Mouse (Mus musculus) liver, embryonic 13.5 days (tissue): Measurements from ENCODE around the gene Pcdh7. TPM values are rescaled to one million over a fixed set of nuclear protein-coding genes. Genes with fewer than 3 reads are reported as not detected.
"Not testable (repeated sequence)": the region's sequence is repeated elsewhere in the genome, so short reads cannot be mapped to it uniquely, and the experiment has no call there.

Experiments used
- ATAC-seq: fragments of 200-750 bp; cut with Nextera tagmentation; 2 replicates; pipeline ENCODE4 v1.8.0; 2017; ENCODE audit warnings: low read depth, mild to moderate bottlenecking, moderate number of reproducible peaks, moderate library complexity
- DNase-seq: peaks from one replicate; pipeline ENCODE4 v3.0.0; 2022
- H3K27ac ChIP-seq: fragments of 300-500 bp; sonication (generic); 2 replicates; pipeline ENCODE4 v1.5.1; 2015; ENCODE audit warnings: moderate library complexity, mild to moderate bottlenecking, inconsistent platforms
- H3K27me3 ChIP-seq: fragments of 300-500 bp; sonication (generic); 2 replicates; pipeline ENCODE4 v1.6.1; 2015; ENCODE audit warnings: mild to moderate bottlenecking, inconsistent platforms
- H3K36me3 ChIP-seq: fragments of 300-500 bp; sonication (generic); 2 replicates; pipeline ENCODE4 v1.6.1; 2015; ENCODE audit warnings: mild to moderate bottlenecking, inconsistent platforms
- H3K4me1 ChIP-seq: fragments of 300-500 bp; sonication (generic); replicated peaks from 2 replicates; pipeline ENCODE4 v1.6.1; 2015; ENCODE audit warnings: inconsistent platforms
- H3K4me2 ChIP-seq: fragments of 300-500 bp; sonication (generic); 2 replicates; pipeline ENCODE4 v1.6.1; 2015; ENCODE audit warnings: inconsistent platforms, mild to moderate bottlenecking, moderate library complexity
- H3K4me3 ChIP-seq: fragments of 300-500 bp; sonication (generic); replicated peaks from 2 replicates; pipeline ENCODE4 v1.5.1; 2015; ENCODE audit warnings: mild to moderate bottlenecking, inconsistent platforms
- H3K9ac ChIP-seq: fragments of 300-500 bp; sonication (generic); 2 replicates; pipeline ENCODE4 v1.6.1; 2015; ENCODE audit warnings: mild to moderate bottlenecking, inconsistent platforms
- H3K9me3 ChIP-seq: fragments of 300-500 bp; sonication (generic); replicated peaks from 2 replicates; pipeline ENCODE4 v1.6.1; 2016; ENCODE audit warnings: inconsistent platforms
- WGBS: fragments of 180-500 bp; shearing (Covaris S2); methylation state at CpG from one replicate; pipeline ENCODE4 v1.1.7; 2015; ENCODE audit not compliant: insufficient replicate concordance; 5-methylcytosine and 5-hydroxymethylcytosine counted together
- polyA plus RNA-seq: library from polyadenylated mRNA; unstranded; fragments of >200 nt; fragmentation: Nextera tagmentation; extraction: Ambion mirVana; gene quantifications from 2 replicates; pipeline ENCODE4 v1.2.1, GENCODE M21; 2015

Gene Pcdh7
- polyA plus RNA-seq, 1 experiment from 2014 or later: 0.76 TPM

DNA sequence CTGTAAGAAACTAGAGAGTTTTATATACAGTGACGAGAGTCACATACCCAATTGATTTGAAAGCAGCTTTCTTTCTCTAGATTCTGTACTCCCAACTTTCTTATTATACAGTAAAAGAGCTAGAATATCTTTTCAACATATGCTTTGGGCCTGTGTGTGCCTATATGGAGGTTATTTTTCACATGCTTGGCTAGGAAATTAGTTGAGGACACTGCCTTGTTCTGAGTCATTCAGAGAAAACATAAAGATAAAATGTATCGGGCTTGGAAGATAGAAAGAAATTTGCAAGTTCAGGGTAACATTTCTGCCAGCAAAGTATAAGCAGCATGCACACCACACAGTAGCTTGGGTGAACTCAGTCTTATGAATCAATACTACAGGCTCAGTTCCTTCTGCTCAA is 364.5 kb downstream of the Pcdh7 start:
- no peak for ATAC-seq
- Histone ChIP-seq H3K4me3 (no peak overlapping the region), H3K4me2 (no peak overlapping the region), H3K27ac (no peak overlapping the region), H3K4me1 (no peaks in the 10 kb centered on the region), H3K27me3 (no peaks in the 10 kb centered on the region), H3K36me3 (no peaks in the 10 kb centered on the region), H3K9me3 (no peaks in the 10 kb centered on the region), H3K9ac (no peak overlapping the region)
- 71% methylated on average over 2 of the region's 2 CpGs for WGBS
- DNase-seq: no peak

DNA sequence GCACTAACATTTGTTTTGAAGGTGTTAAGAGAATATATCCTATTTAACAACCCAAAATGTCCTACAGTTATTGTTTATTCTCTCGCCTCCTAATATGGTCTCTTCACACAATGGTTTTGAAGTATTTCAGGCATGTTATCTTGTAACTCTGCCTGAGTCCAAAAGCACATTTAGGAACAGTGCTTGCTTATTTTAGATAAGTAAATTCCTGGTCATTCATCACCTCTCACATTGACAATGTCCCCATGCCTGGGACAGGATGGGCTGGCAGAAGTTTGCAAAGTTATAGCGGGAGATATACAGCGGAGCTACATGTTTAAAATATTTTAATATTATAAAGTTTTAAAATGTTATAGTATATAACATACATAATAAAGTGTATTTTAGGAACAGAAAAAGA is 365.3 kb downstream of the Pcdh7 start:
- no peak overlapping the region for H3K27ac ChIP-seq
- 70% methylated on average over 3 of the region's 3 CpGs for WGBS

GRCm38 (mm10) chr5:58083972-58084371 is 366.2 kb downstream of the Pcdh7 start:
- no peak for ATAC-seq
- no peak overlapping the region for H3K27ac ChIP-seq

More for the DNA sequence above, 365.3 kb downstream of the Pcdh7 start:
- Histone ChIP-seq H3K9me3 (no peaks in the 10 kb centered on the region), H3K36me3 (no peaks in the 10 kb centered on the region), H3K4me1 (no peaks in the 10 kb centered on the region), H3K27me3 (no peaks in the 10 kb centered on the region), H3K4me2 (no peak overlapping the region), H3K9ac (no peak overlapping the region), H3K4me3 (no peak overlapping the region)
- DNase-seq: no peak
- no peak for ATAC-seq

GRCm38 (mm10) chr5:58108665-58109364 is 391.0 kb downstream of the Pcdh7 start:
- DNase-seq: no peak
- H3K4me3 ChIP-seq: no peak overlapping the region
- H3K4me2 ChIP-seq: no peak overlapping the region
- H3K27me3 ChIP-seq: no peaks in the 10 kb centered on the region
- H3K4me1 ChIP-seq: no peaks in the 10 kb centered on the region
- 65% methylated on average over 4 of the region's 4 CpGs for WGBS
- ATAC-seq: no peak
- no peaks in the 10 kb centered on the region for H3K36me3 ChIP-seq
- H3K27ac ChIP-seq: no peak overlapping the region
- H3K9me3 ChIP-seq: no peaks in the 10 kb centered on the region
- no peak overlapping the region for H3K9ac ChIP-seq

More at GRCm38 (mm10) chr5:58083972-58084371, 366.2 kb downstream of the Pcdh7 start:
- no peak for DNase-seq
- Histone ChIP-seq H3K27me3 (no peaks in the 10 kb centered on the region), H3K4me3 (no peak overlapping the region), H3K9ac (no peak overlapping the region), H3K9me3 (no peaks in the 10 kb centered on the region), H3K4me2 (no peak overlapping the region), H3K36me3 (no peaks in the 10 kb centered on the region), H3K4me1 (no peaks in the 10 kb centered on the region)
- WGBS: 84% methylated on average over 6 of the region's 6 CpGs

- Histone ChIP-seq H3K9me3 (no peaks in the 10 kb centered on the region), H3K27ac (no peak overlapping the region), H3K4me1 (no peaks in the 10 kb centered on the region), H3K27me3 (no peaks in the 10 kb centered on the region), H3K36me3 (no peaks in the 10 kb centered on the region), H3K4me3 (no peak overlapping the region), H3K9ac (no peak overlapping the region), H3K4me2 (no peak overlapping the region)
- DNase-seq: no peak
- WGBS: 63% methylated on average over 3 of the region's 3 CpGs
- no peak for ATAC-seq
These were observed 398.3 kb downstream of the Pcdh7 start for GRCm38 (mm10) chr5:58116096-58116495.

- no peak overlapping the region for H3K27ac ChIP-seq
- no peaks in the 10 kb centered on the region for H3K27me3 ChIP-seq
- no peak overlapping the region for H3K4me2 ChIP-seq
- DNase-seq (no peak), ATAC-seq (no peak)
- H3K9me3 ChIP-seq: no peaks in the 10 kb centered on the region
- no peaks in the 10 kb centered on the region for H3K4me1 ChIP-seq
- no peak overlapping the region for H3K4me3 ChIP-seq
- WGBS: 56% methylated on average over 3 of the region's 3 CpGs
- no peak overlapping the region for H3K9ac ChIP-seq
- H3K36me3 ChIP-seq: no peaks in the 10 kb centered on the region
These were observed 400.1 kb downstream of the Pcdh7 start for GRCm38 (mm10) chr5:58117896-58118295.

DNA sequence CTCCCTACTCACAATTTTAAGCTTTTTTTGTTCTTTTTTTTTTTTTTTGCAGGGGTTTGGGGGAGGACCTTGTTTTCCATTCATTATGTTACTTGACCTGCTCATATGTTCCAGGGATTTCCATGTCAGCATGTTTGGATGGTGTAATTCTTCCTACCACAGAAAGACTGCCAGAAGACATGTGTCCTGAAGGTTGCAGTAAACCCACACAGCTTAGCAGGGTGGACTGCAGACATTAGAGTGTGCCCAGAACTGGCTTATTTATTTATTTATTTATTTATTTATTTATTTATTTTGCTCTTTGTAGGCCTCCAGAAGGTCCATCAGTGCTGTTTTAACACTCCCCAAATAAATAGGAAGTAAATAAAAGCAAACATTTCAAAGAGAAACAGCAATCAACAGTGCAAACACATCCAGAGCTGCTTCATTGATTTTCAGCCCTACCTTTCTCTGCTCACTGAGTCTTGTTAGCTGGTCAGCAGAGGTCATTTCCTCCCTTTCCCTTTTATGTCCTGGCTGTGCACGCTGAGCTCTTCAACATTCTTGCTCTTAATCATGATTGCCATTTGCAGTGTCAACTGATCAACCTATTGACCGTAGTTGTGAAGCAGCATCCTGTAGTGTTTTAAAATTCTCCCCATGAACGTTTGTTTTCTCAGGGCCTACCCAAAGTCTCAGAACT is 401.3 kb downstream of the Pcdh7 start:
- 47% methylated on average over 3 of the region's 3 CpGs for whole genome bisulfite sequencing
- ATAC-seq (no peak), DNase-seq (no peak)
- no peak overlapping the region for H3K9ac ChIP-seq
- no peaks in the 10 kb centered on the region for H3K27me3 ChIP-seq
- H3K9me3 ChIP-seq: no peaks in the 10 kb centered on the region
- no peak overlapping the region for H3K27ac ChIP-seq
- no peaks in the 10 kb centered on the region for H3K36me3 ChIP-seq
- H3K4me1 ChIP-seq: no peaks in the 10 kb centered on the region
- H3K4me2 ChIP-seq: no peak overlapping the region
- no peak overlapping the region for H3K4me3 ChIP-seq

GRCm38 (mm10) chr5:58143897-58144296 is 426.1 kb downstream of the Pcdh7 start:
- Histone ChIP-seq H3K4me3 (no peak overlapping the region), H3K9me3 (no peaks in the 10 kb centered on the region), H3K4me1 (no peaks in the 10 kb centered on the region), H3K4me2 (no peak overlapping the region), H3K9ac (no peak overlapping the region), H3K36me3 (no peaks in the 10 kb centered on the region), H3K27ac (no peak overlapping the region), H3K27me3 (no peaks in the 10 kb centered on the region)
- no peak for ATAC-seq
- no peak for DNase-seq
- 54% methylated on average over 2 of the region's 2 CpGs for WGBS

DNA sequence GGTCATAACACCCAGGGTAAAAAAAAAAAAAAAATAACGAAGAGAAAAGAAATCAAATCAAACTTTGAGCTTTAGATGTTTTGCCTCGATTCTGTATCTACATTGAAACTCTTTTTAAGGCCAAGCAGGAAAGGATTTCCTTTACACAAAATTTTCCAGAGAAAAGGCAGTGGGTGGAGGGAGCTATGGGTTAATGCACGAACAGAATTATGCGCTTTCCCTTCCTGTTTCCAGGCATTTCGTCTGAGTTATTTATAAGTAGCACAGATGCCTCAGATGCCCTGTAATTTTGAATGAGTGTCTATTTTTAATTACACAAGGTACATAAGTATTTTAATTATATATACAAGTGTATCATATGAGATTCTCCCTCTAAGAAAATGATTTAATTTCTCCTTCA is 436.2 kb downstream of the Pcdh7 start:
- no peaks in the 10 kb centered on the region for H3K27me3 ChIP-seq
- DNase-seq (no peak), ATAC-seq (no peak)
- H3K4me3 ChIP-seq: no peak overlapping the region
- H3K9me3 ChIP-seq: no peaks in the 10 kb centered on the region
- H3K4me1 ChIP-seq: no peaks in the 10 kb centered on the region
- no peak overlapping the region for H3K4me2 ChIP-seq
- WGBS: 62% methylated on average over 5 of the region's 5 CpGs
- H3K9ac ChIP-seq: no peak overlapping the region
- H3K27ac ChIP-seq: no peak overlapping the region
- no peaks in the 10 kb centered on the region for H3K36me3 ChIP-seq

- H3K4me1 ChIP-seq: no peaks in the 10 kb centered on the region
- no peaks in the 10 kb centered on the region for H3K27me3 ChIP-seq
- H3K9ac ChIP-seq: no peak overlapping the region
- DNase-seq (no peak), ATAC-seq (no peak)
- H3K27ac ChIP-seq: no peak overlapping the region
- H3K4me3 ChIP-seq: no peak overlapping the region
- no peaks in the 10 kb centered on the region for H3K36me3 ChIP-seq
- no peaks in the 10 kb centered on the region for H3K9me3 ChIP-seq
- H3K4me2 ChIP-seq: no peak overlapping the region
These were observed 454.5 kb downstream of the Pcdh7 start for GRCm38 (mm10) chr5:58172218-58172617.

DNA sequence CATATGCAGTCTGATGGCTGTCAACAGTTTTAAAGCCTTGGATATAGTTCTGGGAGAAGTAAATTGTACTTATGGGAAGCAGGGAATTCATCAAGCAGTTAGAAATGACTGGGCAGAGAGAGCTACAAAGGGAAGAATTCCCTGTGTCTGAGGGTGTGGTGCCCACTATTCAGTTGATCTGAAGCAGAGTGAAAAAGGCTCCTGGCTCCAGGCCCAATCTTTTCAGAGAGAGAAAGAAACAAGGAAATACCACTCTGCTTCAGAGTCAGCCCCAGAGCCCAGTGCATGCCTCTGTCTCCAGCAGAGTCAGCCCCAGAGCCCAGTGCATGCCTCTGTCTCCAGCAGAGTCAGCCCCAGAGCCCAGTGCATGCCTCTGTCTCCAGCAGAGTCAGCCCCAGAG is 456.6 kb downstream of the Pcdh7 start:
- not testable (repeated sequence) for H3K9ac ChIP-seq, H3K27me3 ChIP-seq, H3K36me3 ChIP-seq, H3K9me3 ChIP-seq, H3K4me2 ChIP-seq, DNase-seq, H3K27ac ChIP-seq, ATAC-seq, H3K4me1 ChIP-seq, H3K4me3 ChIP-seq

- no peak for DNase-seq
These were observed 457.8 kb downstream of the Pcdh7 start for GRCm38 (mm10) chr5:58175532-58175931.

More at GRCm38 (mm10) chr5:58175532-58175931, 457.8 kb downstream of the Pcdh7 start:
- no peaks in the 10 kb centered on the region for H3K27me3 ChIP-seq
- H3K36me3 ChIP-seq: no peaks in the 10 kb centered on the region
- no peak for ATAC-seq
- 76% methylated on average over 3 of the region's 3 CpGs for WGBS
- no peak overlapping the region for H3K4me3 ChIP-seq
- no peak overlapping the region for H3K27ac ChIP-seq
- H3K9ac ChIP-seq: no peak overlapping the region
- H3K9me3 ChIP-seq: no peaks in the 10 kb centered on the region
- H3K4me2 ChIP-seq: no peak overlapping the region
- no peaks in the 10 kb centered on the region for H3K4me1 ChIP-seq
